Mouse (Mus musculus) brain, embryonic 14.5 days (tissue): Measurements from ENCODE around the gene Pygl.

Experiments
- CTCF ChIP-seq: fragments of 200-500 bp; IDR thresholded peaks from 2 replicates; pipeline ENCODE4 v1.5.1; 2012; ENCODE audit warnings: inconsistent platforms, mild to moderate bottlenecking, moderate library complexity, borderline replicate concordance; ENCODE audit not compliant: insufficient read depth, insufficient read length; ENCODE audit errors: extremely low read depth
- POLR2A ChIP-seq: fragments of 200-500 bp; IDR thresholded peaks from 2 replicates; pipeline ENCODE4 v1.6.1; 2012; ENCODE audit warnings: mild to moderate bottlenecking, inconsistent platforms, borderline replicate concordance; ENCODE audit not compliant: poor library complexity, insufficient read depth, insufficient read length, severe bottlenecking; ENCODE audit errors: extremely low read depth

GRCm38 (mm10) chr12:70249616-70250157, 18.4 kb upstream of the Pygl start:
- no peak for TF ChIP-seq CTCF
- no peak for TF ChIP-seq POLR2A
